Mouse (Mus musculus) hindbrain, embryonic 15.5 days (tissue): ENCODE data around the gene Gm49393. TPM values are rescaled to one million over a fixed set of nuclear protein-coding genes. Genes with fewer than 3 reads are reported as not detected.

Experiments used
- ATAC-seq: fragments of 200-750 bp; cut with Nextera tagmentation; 2 replicates; pipeline ENCODE4 v1.8.0; 2017; ENCODE audit warnings: low read depth, moderate number of reproducible peaks, moderate TSS enrichment; ENCODE audit not compliant: low FRiP score
- H3K27ac ChIP-seq: fragments of 300-500 bp; sonication (generic); replicated peaks from 2 replicates; pipeline ENCODE4 v1.5.1; 2015; ENCODE audit warnings: mild to moderate bottlenecking, inconsistent platforms
- H3K27me3 ChIP-seq: fragments of 300-500 bp; sonication (generic); 2 replicates; pipeline ENCODE4 v1.6.1; 2015; ENCODE audit warnings: control low read depth, inconsistent platforms
- H3K36me3 ChIP-seq: fragments of 300-500 bp; sonication (generic); 2 replicates; pipeline ENCODE4 v1.6.1; 2015; ENCODE audit warnings: control low read depth, inconsistent platforms
- H3K4me1 ChIP-seq: fragments of 300-500 bp; sonication (generic); replicated peaks from 2 replicates; pipeline ENCODE4 v1.6.1; 2015; ENCODE audit warnings: control low read depth, inconsistent platforms
- H3K4me2 ChIP-seq: fragments of 300-500 bp; sonication (generic); 2 replicates; pipeline ENCODE4 v1.6.1; 2015; ENCODE audit warnings: moderate library complexity, mild to moderate bottlenecking, inconsistent platforms
- H3K4me3 ChIP-seq: fragments of 300-500 bp; sonication (generic); 2 replicates; pipeline ENCODE4 v1.5.1; 2015; ENCODE audit warnings: mild to moderate bottlenecking, inconsistent platforms
- H3K9ac ChIP-seq: fragments of 300-500 bp; sonication (generic); 2 replicates; pipeline ENCODE4 v1.6.1; 2015; ENCODE audit warnings: inconsistent platforms
- H3K9me3 ChIP-seq: fragments of 300-500 bp; sonication (generic); 2 replicates; pipeline ENCODE4 v1.6.1; 2016; ENCODE audit warnings: control low read depth, inconsistent platforms
- WGBS: fragments of 180-500 bp; shearing (Covaris S2); methylation state at CpG from one replicate; pipeline ENCODE4 v1.1.7; 2015; 5-methylcytosine and 5-hydroxymethylcytosine counted together
- polyA plus RNA-seq: library from polyadenylated mRNA; unstranded; fragments of >200 nt; fragmentation: Nextera tagmentation; extraction: Ambion mirVana; gene quantifications from 2 replicates; pipeline ENCODE4 v1.2.1, GENCODE M21; 2015

Gene Gm49393
- polyA plus RNA-seq, 1 experiment from 2014 or later: not detected

- H3K4me3 ChIP-seq: no peak overlapping the region
- no peaks in the 10 kb centered on the region for H3K27me3 ChIP-seq
- no peaks in the 10 kb centered on the region for H3K36me3 ChIP-seq
- 89% methylated on average over 4 of the region's 4 CpGs for WGBS
- H3K9ac ChIP-seq: no peak overlapping the region
- no peaks in the 10 kb centered on the region for H3K4me1 ChIP-seq
- no peak overlapping the region for H3K27ac ChIP-seq
- no peak overlapping the region for H3K4me2 ChIP-seq
- H3K9me3 ChIP-seq: no peaks in the 10 kb centered on the region
- no peak for ATAC-seq
Observed at GRCm38 (mm10) chr13:60848241-60849120, 86.9 kb downstream of the Gm49393 start.

- 85% methylated on average over 8 of the region's 8 CpGs for WGBS
- no peaks in the 10 kb centered on the region for H3K27me3 ChIP-seq
- no peak overlapping the region for H3K4me3 ChIP-seq
- no peaks in the 10 kb centered on the region for H3K4me1 ChIP-seq
- no peak overlapping the region for H3K27ac ChIP-seq
- no peak overlapping the region for H3K4me2 ChIP-seq
- no peaks in the 10 kb centered on the region for H3K36me3 ChIP-seq
- ATAC-seq: no peak
- H3K9ac ChIP-seq: no peak overlapping the region
- H3K9me3 ChIP-seq: no peaks in the 10 kb centered on the region
Observed at GRCm38 (mm10) chr13:60843153-60843552, 92.2 kb downstream of the Gm49393 start.

DNA sequence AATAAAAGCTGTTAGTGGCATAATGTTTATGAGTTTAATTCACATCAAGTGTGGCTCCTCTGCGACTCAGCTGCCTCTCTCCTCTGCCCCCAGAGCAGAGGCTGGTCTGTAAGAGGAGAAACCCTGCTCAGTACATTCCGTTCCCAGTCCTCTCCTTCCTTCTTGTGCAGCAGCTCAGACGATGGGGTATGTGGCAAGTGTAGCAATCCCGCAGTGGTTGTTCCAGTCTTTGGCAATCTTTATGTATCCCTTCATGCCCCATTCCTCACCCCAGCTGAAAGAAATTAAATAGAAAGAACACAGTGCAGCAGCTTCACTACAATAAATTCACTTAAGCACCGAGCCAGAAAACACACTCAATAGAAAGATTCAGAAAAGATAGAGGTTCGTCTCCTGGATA lies 92.7 kb downstream of the Gm49393 start:
- ATAC-seq: no peak
- H3K27me3 ChIP-seq: no peaks in the 10 kb centered on the region
- WGBS: 76% methylated on average over 6 of the region's 6 CpGs

GRCm38 (mm10) chr13:60839353-60839902 lies 96.0 kb downstream of the Gm49393 start:
- H3K4me1 ChIP-seq: no peaks in the 10 kb centered on the region
- H3K9ac ChIP-seq: no peak overlapping the region
- no peak overlapping the region for H3K4me2 ChIP-seq
- no peaks in the 10 kb centered on the region for H3K27me3 ChIP-seq
- no peaks in the 10 kb centered on the region for H3K9me3 ChIP-seq
- 77% methylated on average over 2 of the region's 2 CpGs for WGBS
- H3K4me3 ChIP-seq: no peak overlapping the region
- H3K27ac ChIP-seq: no peak overlapping the region
- no peak for ATAC-seq
- H3K36me3 ChIP-seq: no peaks in the 10 kb centered on the region

More for the DNA sequence above, 92.7 kb downstream of the Gm49393 start:
- H3K4me2 ChIP-seq: no peak overlapping the region
- no peaks in the 10 kb centered on the region for H3K36me3 ChIP-seq
- no peak overlapping the region for H3K4me3 ChIP-seq
- no peaks in the 10 kb centered on the region for H3K9me3 ChIP-seq
- H3K4me1 ChIP-seq: no peaks in the 10 kb centered on the region
- no peak overlapping the region for H3K27ac ChIP-seq
- no peak overlapping the region for H3K9ac ChIP-seq

GRCm38 (mm10) chr13:60826052-60826451 lies 109.3 kb downstream of the Gm49393 start:
- H3K4me3 ChIP-seq: no peak overlapping the region
- H3K9ac ChIP-seq: no peak overlapping the region
- no peaks in the 10 kb centered on the region for H3K36me3 ChIP-seq
- H3K9me3 ChIP-seq: no peaks in the 10 kb centered on the region
- H3K4me1 ChIP-seq: no peaks in the 10 kb centered on the region
- no peak for ATAC-seq
- H3K4me2 ChIP-seq: no peak overlapping the region
- no peaks in the 10 kb centered on the region for H3K27me3 ChIP-seq
- no peak overlapping the region for H3K27ac ChIP-seq
- WGBS: 53% methylated on average over 3 of the region's 3 CpGs

DNA sequence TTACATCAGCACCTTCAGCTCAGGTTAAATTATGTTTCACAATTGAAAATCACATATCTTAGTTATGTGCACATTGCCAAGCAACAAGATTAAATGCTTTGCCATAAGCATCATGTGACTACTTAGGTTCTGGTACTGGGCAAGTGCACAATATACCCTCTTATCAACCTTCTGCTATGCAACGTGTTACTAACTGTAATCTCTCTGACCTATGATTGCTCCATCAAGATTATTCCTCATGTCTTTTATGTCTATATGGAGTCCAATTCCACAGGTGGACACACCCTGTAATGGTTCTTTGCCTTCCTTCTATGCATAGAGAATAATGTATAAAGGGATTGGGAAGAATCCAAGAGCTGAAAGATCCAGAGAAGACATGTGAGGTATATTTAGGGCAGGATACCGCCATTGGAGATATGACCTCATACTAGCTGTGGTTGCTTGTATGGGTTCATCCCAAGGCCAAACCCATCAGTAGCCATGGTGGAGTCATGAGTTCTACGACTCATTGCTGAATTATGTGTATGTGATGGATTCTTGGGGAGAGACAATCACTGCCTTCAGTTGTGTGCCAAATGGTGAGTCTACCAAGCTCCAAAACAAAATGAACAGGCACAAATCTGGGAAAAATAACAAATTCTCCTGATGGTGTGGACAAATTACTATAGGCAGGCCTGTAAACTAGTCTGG lies 114.8 kb downstream of the Gm49393 start:
- Histone ChIP-seq H3K27me3 (no peaks in the 10 kb centered on the region), H3K9ac (no peak overlapping the region), H3K36me3 (no peaks in the 10 kb centered on the region), H3K4me3 (no peak overlapping the region), H3K27ac (no peak overlapping the region), H3K4me2 (no peak overlapping the region), H3K4me1 (no peaks in the 10 kb centered on the region), H3K9me3 (no peaks in the 10 kb centered on the region)
- 80% methylated on average over 3 of the region's 3 CpGs for WGBS
- ATAC-seq: no peak

- WGBS: 15% methylated on average over 7 of the region's 7 CpGs
- Histone ChIP-seq H3K27me3 (no peaks in the 10 kb centered on the region), H3K4me1 (no peaks in the 10 kb centered on the region), H3K9me3 (no peaks in the 10 kb centered on the region), H3K9ac (no peak overlapping the region), H3K4me3 (no peak overlapping the region), H3K36me3 (no peaks in the 10 kb centered on the region), H3K27ac (no peak overlapping the region), H3K4me2 (no peak overlapping the region)
- ATAC-seq: no peak
Observed at GRCm38 (mm10) chr13:60819469-60819868, 115.9 kb downstream of the Gm49393 start.

GRCm38 (mm10) chr13:60813722-60814121 lies 121.7 kb downstream of the Gm49393 start:
- Histone ChIP-seq H3K9me3 (no peaks in the 10 kb centered on the region), H3K9ac (no peak overlapping the region), H3K4me3 (no peak overlapping the region), H3K4me1 (no peaks in the 10 kb centered on the region), H3K36me3 (no peaks in the 10 kb centered on the region), H3K27ac (no peak overlapping the region), H3K27me3 (no peaks in the 10 kb centered on the region), H3K4me2 (no peak overlapping the region)
- WGBS: 83% methylated on average over 1 of the region's 1 CpGs
- no peak for ATAC-seq

DNA sequence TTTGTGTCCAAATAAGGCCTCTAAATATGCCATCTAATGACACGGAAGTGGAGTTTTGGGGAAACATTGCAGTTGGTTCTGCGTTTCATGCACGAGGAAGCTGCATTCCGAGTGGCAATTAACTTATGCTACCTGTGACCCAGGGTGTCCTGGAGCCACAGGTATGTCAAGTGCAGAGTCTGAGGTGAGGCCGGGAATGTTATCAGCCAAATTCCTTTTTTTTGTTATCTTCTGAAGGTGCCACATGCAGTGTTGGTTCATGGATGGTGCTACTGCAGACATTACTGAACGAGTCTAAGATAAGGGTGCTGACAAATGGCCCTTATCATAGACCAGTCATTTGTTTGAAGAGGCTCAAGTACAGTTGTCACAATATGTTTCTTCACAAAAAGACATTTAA lies 122.6 kb downstream of the Gm49393 start:
- WGBS: 90% methylated on average over 6 of the region's 6 CpGs
- no peak overlapping the region for H3K9ac ChIP-seq

GRCm38 (mm10) chr13:60809690-60810089 lies 125.7 kb downstream of the Gm49393 start:
- no peak overlapping the region for H3K4me2 ChIP-seq
- no peak for ATAC-seq
- H3K9me3 ChIP-seq: no peaks in the 10 kb centered on the region
- H3K4me1 ChIP-seq: no peaks in the 10 kb centered on the region
- H3K4me3 ChIP-seq: no peak overlapping the region
- H3K36me3 ChIP-seq: no peaks in the 10 kb centered on the region
- no peak overlapping the region for H3K27ac ChIP-seq
- 78% methylated on average over 2 of the region's 2 CpGs for WGBS
- no peak overlapping the region for H3K9ac ChIP-seq
- no peaks in the 10 kb centered on the region for H3K27me3 ChIP-seq

More for the DNA sequence above, 122.6 kb downstream of the Gm49393 start:
- no peaks in the 10 kb centered on the region for H3K36me3 ChIP-seq
- ATAC-seq: no peak
- no peaks in the 10 kb centered on the region for H3K9me3 ChIP-seq
- H3K27ac ChIP-seq: no peak overlapping the region
- no peak overlapping the region for H3K4me2 ChIP-seq
- H3K4me1 ChIP-seq: no peaks in the 10 kb centered on the region
- no peak overlapping the region for H3K4me3 ChIP-seq
- H3K27me3 ChIP-seq: no peaks in the 10 kb centered on the region
